Mouse (Mus musculus): ENCODE data around the gene Ech1.

Ech1 gene

GRCm38 (mm10) chr7:28862817-28863499 is 37.9 kb downstream of the Ech1 start:
- no peak for DNase-seq

DNA sequence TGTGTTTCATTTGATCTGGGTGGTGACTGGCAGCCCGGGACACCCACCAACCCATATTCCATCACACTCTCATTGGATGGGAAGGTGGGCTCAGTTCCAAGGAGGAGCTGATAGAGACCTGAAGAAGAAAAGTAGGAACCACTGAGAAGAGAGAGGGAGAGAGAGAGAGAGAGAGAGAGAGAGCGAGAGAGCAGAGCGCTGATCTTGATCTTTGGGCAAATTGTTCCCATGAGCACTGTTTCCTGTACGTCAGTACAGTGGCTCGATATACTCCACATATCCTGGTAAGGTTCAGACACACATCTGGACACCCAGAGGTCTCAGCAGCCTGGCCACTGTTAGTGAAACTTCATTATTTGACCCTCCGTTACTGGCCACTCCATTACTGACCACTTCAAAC is 38.5 kb downstream of the Ech1 start, which contains the start of gene Lgals7:
TSS of gene Lgals7 (plus strand) at position 314 of the 400 bp plus-strand sequence.
- DNase-seq, result no peak

DNA sequence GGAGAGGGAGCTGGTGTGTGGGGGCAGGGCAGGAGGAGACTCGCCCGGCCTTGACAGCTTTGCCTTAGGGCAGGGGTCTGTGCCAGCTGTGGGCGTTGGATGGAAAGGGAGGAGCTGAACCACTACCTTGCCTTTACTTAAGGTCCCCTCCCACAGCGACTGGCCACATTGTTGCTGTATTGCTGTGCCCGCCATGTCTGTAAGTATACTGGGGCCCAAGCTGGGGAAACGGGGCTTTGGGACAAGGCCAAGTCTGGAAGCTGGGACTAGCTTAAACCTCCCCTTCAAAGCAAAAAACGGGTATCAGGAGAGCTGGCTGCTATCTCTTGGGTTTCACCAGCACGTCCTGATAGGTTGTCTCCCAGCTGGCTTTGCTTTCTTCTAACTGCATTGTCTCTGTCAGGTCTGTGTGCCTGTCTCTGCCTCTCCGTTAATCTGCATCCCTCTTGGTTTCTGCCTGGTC is 39.3 kb downstream of the Ech1 start:
- DNase-seq, result no peak

GRCm38 (mm10) chr7:28865481-28866300 is 40.7 kb downstream of the Ech1 start:
- DNase-seq, result peak in 1 of 2 experiments; percentile 44

GRCm38 (mm10) chr7:28866769-28867507 is 41.9 kb downstream of the Ech1 start:
- DNase-seq, result no peak

DNA sequence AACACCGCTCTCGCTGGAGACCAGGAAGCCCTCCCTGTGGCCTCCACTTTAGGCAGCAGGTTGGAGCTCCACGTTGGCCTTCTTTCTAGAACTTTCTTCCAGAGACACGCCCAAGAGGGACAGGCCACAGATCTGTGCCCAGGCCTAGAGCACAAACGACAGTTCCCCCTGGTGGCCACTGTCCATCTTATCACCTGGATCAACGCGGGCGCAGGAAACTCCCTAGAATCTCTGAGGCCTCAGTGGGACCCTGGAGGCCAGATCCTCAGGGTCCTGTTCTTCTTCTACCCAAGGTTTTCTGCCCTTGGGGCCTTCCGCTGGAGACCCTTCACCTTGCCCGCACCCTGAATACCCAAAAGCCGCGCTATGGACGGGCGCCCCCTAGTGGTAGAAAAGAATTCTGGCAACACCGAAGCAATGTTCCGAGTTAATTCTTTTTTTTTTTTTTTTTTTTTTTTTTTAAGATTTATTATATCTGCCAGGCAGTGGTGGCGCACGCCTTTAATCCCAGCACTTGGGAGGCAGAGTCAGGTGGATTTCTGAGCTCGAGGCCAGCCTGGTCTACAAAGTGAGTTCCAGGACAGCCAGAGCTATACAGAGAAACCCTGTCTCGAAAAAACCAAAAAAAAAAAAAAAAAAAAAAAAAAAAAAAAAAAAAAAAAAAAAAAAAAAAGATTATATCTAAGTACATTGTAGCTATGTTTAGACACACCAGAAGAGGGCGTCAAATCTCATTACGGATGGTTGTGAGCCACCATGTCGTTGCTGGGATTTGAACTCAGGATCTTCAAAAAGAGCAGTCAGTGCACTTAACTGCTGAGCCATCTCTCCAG is 42.7 kb downstream of the Ech1 start:
- peak; percentile 79 to 82 for DNase-seq

- DNase-seq, result no peak
Measured at GRCm38 (mm10) chr7:28870901-28871664, 46.1 kb downstream of the Ech1 start.

- DNase-seq, result no peak
Measured at GRCm38 (mm10) chr7:28874565-28874964, 49.5 kb downstream of the Ech1 start.

DNA sequence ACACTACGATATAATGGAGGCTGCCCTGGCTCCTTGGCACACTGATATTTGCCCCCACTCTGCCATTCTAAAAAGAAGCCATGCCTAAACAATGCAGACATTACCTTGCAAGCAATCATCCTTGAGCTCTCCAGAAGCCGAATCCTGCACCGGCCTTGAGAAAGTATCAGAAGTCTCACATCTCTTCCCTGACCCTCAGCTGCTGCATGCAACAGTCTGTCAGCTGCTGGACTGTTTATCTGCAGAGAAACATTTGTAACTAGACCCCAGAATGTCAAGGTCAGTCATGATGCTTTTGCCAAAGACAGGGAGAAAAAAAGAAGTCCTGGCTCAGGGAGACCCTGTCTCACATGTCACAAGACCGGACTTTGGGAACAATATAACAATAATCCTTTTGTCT is 51.1 kb downstream of the Ech1 start:
- DNase-seq, result no peak

GRCm38 (mm10) chr7:28877155-28877554 is 52.1 kb downstream of the Ech1 start:
- DNase-seq, result no peak

DNA sequence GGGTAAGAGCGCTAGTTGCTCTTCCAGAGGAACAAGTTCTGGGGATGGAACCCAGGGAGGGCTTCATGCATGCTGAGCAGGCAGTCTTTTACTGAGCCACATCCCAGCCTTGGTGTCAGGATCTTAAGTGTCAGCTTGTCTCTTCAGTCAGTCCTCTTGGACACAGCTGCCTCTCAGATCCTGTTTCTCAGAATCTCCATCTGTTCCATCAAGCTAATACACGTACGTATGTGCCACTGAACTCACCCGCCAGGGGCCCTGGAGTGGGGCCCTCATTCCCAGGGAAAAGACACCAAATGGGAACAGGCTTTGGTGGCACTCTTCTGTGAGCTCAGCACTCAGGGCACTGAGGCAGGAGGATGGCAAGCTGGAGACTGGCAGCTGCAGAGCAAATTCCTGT is 52.8 kb downstream of the Ech1 start:
- DNase-seq, result no peak

- no peak for DNase-seq
Measured at GRCm38 (mm10) chr7:28879606-28880005, 54.6 kb downstream of the Ech1 start.

DNA sequence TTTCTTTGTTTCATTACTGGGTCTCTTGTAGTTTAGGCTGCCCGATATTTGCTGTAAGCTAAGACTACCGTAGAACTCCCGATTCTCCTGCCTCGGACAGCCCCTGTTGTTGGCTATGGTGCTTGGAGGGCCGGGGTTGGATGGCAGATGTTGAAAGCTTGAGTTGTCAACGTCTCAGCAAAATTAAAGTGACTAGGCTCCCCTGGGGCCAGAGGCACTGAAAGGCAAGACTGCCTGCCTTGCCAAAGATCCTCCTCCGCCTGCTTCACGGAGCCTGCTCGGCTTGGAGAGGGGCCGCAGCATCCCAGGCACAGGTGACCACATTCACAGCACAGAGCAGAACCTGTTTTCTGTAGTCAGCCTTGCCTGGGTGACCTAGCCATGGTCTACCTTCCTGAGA is 55.5 kb downstream of the Ech1 start:
- DNase-seq, result no peak

- DNase-seq, result no peak
Measured at GRCm38 (mm10) chr7:28881199-28881598, 56.2 kb downstream of the Ech1 start, which contains the start of gene Capn12. Gene Capn12, plus strand, starts transcription at chr7:28881422.
